Mouse (Mus musculus): ENCODE data around the gene Tubg2.

DNA sequence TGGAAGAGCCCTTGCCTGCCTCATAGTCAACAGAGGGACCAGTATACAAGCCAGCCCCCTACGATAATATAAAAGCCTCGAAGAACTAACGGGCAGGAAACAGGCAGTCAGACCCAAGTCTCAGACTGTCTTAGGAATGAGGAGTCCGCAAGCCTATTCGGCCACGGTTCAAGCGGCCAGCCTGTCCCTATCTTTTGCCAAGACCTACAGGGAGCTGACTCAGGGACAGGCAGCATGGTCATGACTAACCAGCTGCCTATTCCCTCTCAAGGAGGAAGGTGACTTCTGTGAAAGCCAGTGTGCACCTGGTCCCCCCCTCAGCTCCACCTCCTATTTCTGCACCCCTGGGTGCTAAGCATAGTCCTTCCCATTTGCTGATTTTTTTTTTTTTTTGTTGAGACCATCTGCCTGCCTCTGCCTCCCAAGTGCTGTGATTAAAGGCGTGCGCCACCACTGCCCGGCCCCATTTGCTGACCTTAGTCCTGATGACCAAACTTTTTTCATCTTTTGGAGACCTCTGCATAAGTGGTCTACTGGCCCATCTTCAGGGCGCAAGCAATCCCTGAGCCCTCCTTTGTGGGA lies 26.6 kb upstream of the Tubg2 start:
- TF ChIP-seq POLR2A (IDR thresholded peaks at IDR 0.05; ENCODE audit: insufficient read depth, low read depth, low read length) (no peak), CTCF (IDR thresholded peaks at IDR 0.05; ENCODE audit: insufficient read depth, low read depth, low read length) (no peak)
